21 mouse cellular contexts compared by ENCODE assay signal in genomic region chr8:107030058-107030457, GRCm38 (mm10). TPM values are rescaled to one million over a fixed set of nuclear protein-coding genes. Genes with fewer than 3 reads are reported as not detected.
DNase-seq lines count a peak whose midpoint lies in the region; ATAC-seq and TF ChIP-seq lines count a peak whose summit lies in the region.
"Had no signal": no experiment of that assay in that cellular context is flagged by ENCODE, and none has a peak within 500 bp of the region (broad histone marks: within the 10 kb centered on the region; RNA-seq: fewer than 3 reads in every experiment).

No protein-coding gene starts in this region.

- no peak for TF ChIP-seq CTCF in testis, adult 2 months (IDR thresholded peaks at IDR 0.05; ENCODE audit: control insufficient read depth, insufficient read depth, insufficient replicate concordance, low read depth, low read length)

- ATAC-seq in CD4-positive, CD25-positive, alpha-beta regulatory T cell, adult 4 months, result no peak
- no peak for ATAC-seq in hindbrain, embryonic 14.5 days (ENCODE audit: low FRiP score)

- peaks cover 26% of the 10 kb centered on the region for H3K4me1 ChIP-seq in testis, adult 2 months (ENCODE audit: control insufficient read depth, insufficient read depth, low read length)
- peaks cover 14% of the 10 kb centered on the region for H3K4me1 ChIP-seq in hindbrain, embryonic 14.5 days (replicated peaks; ENCODE audit: control insufficient read depth, insufficient read depth, low read length)

- no peaks in the 10 kb centered on the region for H3K9me3 ChIP-seq in hindbrain, embryonic 14.5 days (ENCODE audit: control insufficient read depth, low read length)
- H3K9me3 ChIP-seq: embryonic facial prominence, embryonic 15.5 days; forebrain, embryonic 13.5 days; heart, embryonic 10.5 days had no signal

- 59% methylated on average over 5 of the region's 5 CpGs for WGBS in macrophage (ENCODE audit: missing documents)
- WGBS in hindbrain, embryonic 14.5 days, result 79% methylated on average over 5 of the region's 5 CpGs

- peak overlapping the region; percentile 97 for H3K4me3 ChIP-seq in testis, adult 2 months (ENCODE audit: control insufficient read depth, low read depth, low read length)
- H3K4me3 ChIP-seq in macrophage (ENCODE audit: inconsistent target), result no peak overlapping the region
- H3K4me3 ChIP-seq in hindbrain, embryonic 14.5 days (replicated peaks; ENCODE audit: low read length), result no peak overlapping the region

- no peak overlapping the region for H3K4me2 ChIP-seq in hindbrain, embryonic 14.5 days (replicated peaks)

- H3K79me2 ChIP-seq in macrophage (ENCODE audit: inconsistent target), result peaks cover 34% of the 10 kb centered on the region

- TF ChIP-seq POLR2A in testis, adult 2 months (IDR thresholded peaks at IDR 0.05; ENCODE audit: control insufficient read depth, low read depth, low read length), result no peak

- no peak overlapping the region for H3K9ac ChIP-seq in hindbrain, embryonic 14.5 days
- H3K9ac ChIP-seq: embryonic facial prominence, embryonic 15.5 days; forebrain, embryonic 13.5 days had no signal

- H3K27ac ChIP-seq in testis, adult 2 months (ENCODE audit: control insufficient read depth, insufficient read depth, low read depth, low read length), result peak overlapping the region; percentile 66
- H3K27ac ChIP-seq in macrophage, result 0 out of 2 replicates have a peak overlapping the region, but pooled peaks have one; percentile 8
- no peak overlapping the region for H3K27ac ChIP-seq in hindbrain, embryonic 14.5 days
- H3K27ac ChIP-seq: forebrain, embryonic 13.5 days; heart, embryonic 10.5 days; left cerebral cortex, adult 2 months had no signal

- H3K36me3 ChIP-seq in testis, adult 2 months (ENCODE audit: control insufficient read depth, insufficient read depth, low read length), result peaks cover 1% of the 10 kb centered on the region
- no peaks in the 10 kb centered on the region for H3K36me3 ChIP-seq in macrophage (ENCODE audit: inconsistent target)
- H3K36me3 ChIP-seq in hindbrain, embryonic 14.5 days (replicated peaks; ENCODE audit: control insufficient read depth, insufficient read depth), result no peaks in the 10 kb centered on the region
- H3K36me3 ChIP-seq: embryonic facial prominence, embryonic 15.5 days; heart, embryonic 10.5 days had no signal

- no peaks in the 10 kb centered on the region for H3K27me3 ChIP-seq in testis, adult 2 months (ENCODE audit: control insufficient read depth, insufficient read depth, low read length)
- H3K27me3 ChIP-seq in hindbrain, embryonic 14.5 days (ENCODE audit: control insufficient read depth, insufficient read depth, low read length), result no peaks in the 10 kb centered on the region
- H3K27me3 ChIP-seq: embryonic facial prominence, embryonic 15.5 days; forebrain, embryonic 13.5 days had no signal

- peak; percentile 17 for DNase-seq in CD4-positive, CD25-positive, alpha-beta regulatory T cell, adult 2 months (ENCODE audit: low read depth, low spot score)
- no peak for DNase-seq in testis, postnatal 14 days (ENCODE audit: low spot score)
- no peak for DNase-seq in hindbrain, embryonic 14.5 days (ENCODE audit: low spot score)
- no peak for DNase-seq in layer of hippocampus, adult 9-10 months (ENCODE audit: low spot score)
- no peak for DNase-seq in cerebellum, adult 11-12 months
- DNase-seq: adrenal gland, postnatal 36 days; kidney, adult 11 months; lung, postnatal 36 days; right cerebral cortex, postnatal 14 days had no signal

RNA-seq across cellular contexts. Expression of gene Vps4a, which starts 1.0 kb away (rescaled TPM):
- 10 to 100 TPM; 33.4 to 34.1 TPM for polyA plus RNA-seq in CD4-positive, CD25-positive, alpha-beta regulatory T cell, adult 4 months (2017; shearing (Covaris generic))
- 97.0 and 104 TPM in 2 replicates for polyA plus RNA-seq in testis, adult 2 months (2012; rRNA removed)
- total RNA-seq in macrophage (2018; cell fraction: chromatin; rRNA removed), result 10 to 100 TPM in 25 of 26 experiments, 1 to 10 TPM in 1; 6.7 to 34.9 (median 23.8) TPM
- 10 to 100 TPM; 31.0 to 41.8 (median 36.9) TPM for total RNA-seq in macrophage (2018; cell fraction: cytosol; rRNA removed)
- 10 to 100 TPM; 11.3 to 36.5 (median 26.8) TPM for total RNA-seq in macrophage (2018; cell fraction: nucleus; rRNA removed)
- polyA plus RNA-seq in macrophage (2018), result 37.0 to 41.2 TPM (median 40.7 TPM) in 3 replicates
- 149 and 172 TPM in 2 replicates for polyA plus RNA-seq in hindbrain, embryonic 14.5 days (2014; fragmentation: Nextera tagmentation; extraction: Ambion mirVana)

RNA-seq across cellular contexts. Expression of gene Pdf, which starts 18.4 kb away (rescaled TPM):
- polyA plus RNA-seq in CD4-positive, CD25-positive, alpha-beta regulatory T cell, adult 4 months (2017; shearing (Covaris generic)), result 1 to 10 TPM in 1 of 2 experiments, under 1 TPM in 1; 0.85 to 1.3 TPM
- 1.7 and 1.8 TPM in 2 replicates for polyA plus RNA-seq in testis, adult 2 months (2012; rRNA removed)
- total RNA-seq in macrophage (2018; cell fraction: chromatin; rRNA removed), result 1 to 10 TPM in 20 of 26 experiments, under 1 TPM in 2, not detected in 4; 0.84 to 4.3 (median 2.1) TPM
- total RNA-seq in macrophage (2018; cell fraction: cytosol; rRNA removed), result 10 to 100 TPM in 3 of 26 experiments, 1 to 10 TPM in 23; 3.2 to 11.2 (median 5.9) TPM
- total RNA-seq in macrophage (2018; cell fraction: nucleus; rRNA removed), result 1 to 10 TPM in 22 of 26 experiments, under 1 TPM in 1, not detected in 3; 0.78 to 8.7 (median 2.5) TPM
- polyA plus RNA-seq in macrophage (2018), result 8.2 to 21.8 TPM (median 10.7 TPM) in 3 replicates
- 32.1 and 32.3 TPM in 2 replicates for polyA plus RNA-seq in hindbrain, embryonic 14.5 days (2014; fragmentation: Nextera tagmentation; extraction: Ambion mirVana)

RNA-seq across cellular contexts. Expression of gene Cog8, which starts 26.4 kb away (rescaled TPM):
- polyA plus RNA-seq in CD4-positive, CD25-positive, alpha-beta regulatory T cell, adult 4 months (2017; shearing (Covaris generic)), result 1 to 10 TPM; 7.6 to 8.7 TPM
- 78.6 and 87.1 TPM in 2 replicates for polyA plus RNA-seq in testis, adult 2 months (2012; rRNA removed)
- 10 to 100 TPM in 22 of 26 experiments, 1 to 10 TPM in 4; 5.5 to 32.1 (median 16.3) TPM for total RNA-seq in macrophage (2018; cell fraction: chromatin; rRNA removed)
- total RNA-seq in macrophage (2018; cell fraction: cytosol; rRNA removed), result 10 to 100 TPM; 10.7 to 25.2 (median 21.5) TPM
- total RNA-seq in macrophage (2018; cell fraction: nucleus; rRNA removed), result 10 to 100 TPM in 25 of 26 experiments, 1 to 10 TPM in 1; 9.6 to 38.0 (median 19.5) TPM
- polyA plus RNA-seq in macrophage (2018), result 19.3 to 23.9 TPM (median 20.0 TPM) in 3 replicates
- polyA plus RNA-seq in hindbrain, embryonic 14.5 days (2014; fragmentation: Nextera tagmentation; extraction: Ambion mirVana), result 40.7 and 42.6 TPM in 2 replicates

RNA-seq across cellular contexts. Expression of gene Nip7, which starts 26.6 kb away (rescaled TPM):
- 10 to 100 TPM; 63.5 to 84.9 TPM for polyA plus RNA-seq in CD4-positive, CD25-positive, alpha-beta regulatory T cell, adult 4 months (2017; shearing (Covaris generic))
- polyA plus RNA-seq in testis, adult 2 months (2012; rRNA removed), result 32.1 and 37.3 TPM in 2 replicates
- 10 to 100 TPM in 21 of 26 experiments, 1 to 10 TPM in 5; 3.4 to 28.9 (median 14.3) TPM for total RNA-seq in macrophage (2018; cell fraction: chromatin; rRNA removed)
- total RNA-seq in macrophage (2018; cell fraction: cytosol; rRNA removed), result 10 to 100 TPM; 13.6 to 25.8 (median 18.4) TPM
- 10 to 100 TPM in 21 of 26 experiments, 1 to 10 TPM in 5; 4.0 to 25.9 (median 13.9) TPM for total RNA-seq in macrophage (2018; cell fraction: nucleus; rRNA removed)
- 17.4 to 38.4 TPM (median 26.7 TPM) in 3 replicates for polyA plus RNA-seq in macrophage (2018)
- 69.3 and 70.2 TPM in 2 replicates for polyA plus RNA-seq in hindbrain, embryonic 14.5 days (2014; fragmentation: Nextera tagmentation; extraction: Ambion mirVana)

RNA-seq across cellular contexts. Expression of gene Tmed6, which starts 35.4 kb away (rescaled TPM):
- polyA plus RNA-seq in CD4-positive, CD25-positive, alpha-beta regulatory T cell, adult 4 months (2017; shearing (Covaris generic)), result not detected
- 92.7 and 108 TPM in 2 replicates for polyA plus RNA-seq in testis, adult 2 months (2012; rRNA removed)
- total RNA-seq in macrophage (2018; cell fraction: chromatin; rRNA removed), result not detected
- total RNA-seq in macrophage (2018; cell fraction: cytosol; rRNA removed), result not detected
- total RNA-seq in macrophage (2018; cell fraction: nucleus; rRNA removed), result not detected
- not detected in 3 replicates for polyA plus RNA-seq in macrophage (2018)
- not detected in 2 replicates for polyA plus RNA-seq in hindbrain, embryonic 14.5 days (2014; fragmentation: Nextera tagmentation; extraction: Ambion mirVana)
- total RNA-seq: adrenal gland, postnatal 36 days; gastrocnemius, adult 8-10 months; left cerebral cortex, adult 2 months had no signal
- polyA plus RNA-seq: activated CD4-positive, CD25-positive, alpha-beta regulatory T cell, adult 4 months; cortical plate, adult 2 months; embryonic facial prominence, embryonic 15.5 days; forebrain, embryonic 13.5 days; hindbrain, embryonic 11.5 days; limb, embryonic 14.5 days had no signal
